Mouse (Mus musculus) inflammation-experienced regulatory T-cells (primary cell): ENCODE results near the gene Apex1. TPM values are rescaled to one million over a fixed set of nuclear protein-coding genes. Genes with fewer than 3 reads are reported as not detected.

ENCODE experiments used
- polyA plus RNA-seq, 2 experiments: library from polyadenylated mRNA; unstranded; fragments of 100-300 nt; shearing (Covaris generic); gene quantifications; one replicate each; pipeline ENCODE4 v1.2.1; 2017

The Apex1 gene
- 10 to 100 TPM; 50.0 to 51.6 TPM for polyA plus RNA-seq

DNA sequence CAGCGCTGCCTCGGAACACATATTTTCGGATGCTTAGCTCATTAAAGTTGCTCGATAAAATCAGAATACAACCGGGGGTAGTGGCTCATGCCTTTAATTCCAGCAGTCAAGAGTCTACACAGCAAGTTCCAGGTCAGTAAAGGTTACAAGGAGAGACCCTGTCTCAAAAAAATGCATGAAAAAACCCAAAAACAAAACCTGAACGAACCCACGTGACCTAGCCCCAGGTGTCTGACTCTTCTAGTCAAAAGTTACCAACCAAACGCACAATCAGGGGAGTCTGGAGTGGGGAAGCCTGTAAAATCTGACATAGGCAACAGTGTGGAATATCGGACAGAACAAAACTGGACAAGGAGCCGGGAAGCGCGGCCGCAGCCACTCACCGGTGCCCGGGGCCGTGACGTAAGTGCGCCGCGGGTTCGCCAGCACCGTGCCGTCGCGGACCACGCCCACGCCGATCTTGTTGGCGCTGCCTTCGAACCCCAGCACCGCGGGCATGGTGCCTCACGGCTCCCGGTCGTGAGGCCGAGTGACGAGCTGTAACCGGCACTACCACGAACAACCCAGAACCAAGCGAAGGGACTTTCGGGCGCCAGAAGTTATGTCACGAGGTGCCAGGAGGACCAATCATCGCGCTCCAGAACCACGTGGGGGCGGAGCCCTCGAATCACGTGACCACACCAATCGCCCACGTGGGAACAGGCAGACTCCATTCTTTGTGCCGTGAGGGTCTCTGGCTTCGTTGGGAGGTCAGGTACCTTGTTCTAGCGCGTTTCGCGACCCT, at the start of gene Apex1, which contains the start of gene Osgep:
Apex1 (plus strand) TSS at position 688 of the 784 bp plus-strand sequence.
Osgep (minus strand) TSS at position 613 of the 784 bp plus-strand sequence.

DNA sequence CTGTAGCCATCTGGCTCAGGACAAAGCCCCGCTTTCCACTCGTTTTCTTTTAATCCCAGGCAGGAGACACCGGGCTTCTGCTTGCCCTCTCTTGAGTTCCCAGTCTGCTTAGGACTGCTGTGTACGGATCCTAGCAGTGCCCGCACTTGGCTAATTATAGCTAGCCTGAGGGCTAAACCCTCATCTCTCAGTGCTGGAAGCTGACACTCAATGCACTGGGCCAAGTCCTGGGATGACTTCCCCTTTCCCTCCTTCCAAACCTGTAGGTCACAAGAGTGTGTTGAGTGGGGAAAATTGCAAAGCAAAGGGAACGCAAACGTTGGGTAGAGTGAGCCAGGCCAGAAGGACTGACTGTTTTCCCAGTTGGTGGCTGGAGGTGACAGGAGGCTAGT, 27.4 kb upstream of the Apex1 start, which contains the start of gene Klhl33:
Klhl33 (minus strand) TSS at position 134 of the 392 bp plus-strand sequence.

DNA sequence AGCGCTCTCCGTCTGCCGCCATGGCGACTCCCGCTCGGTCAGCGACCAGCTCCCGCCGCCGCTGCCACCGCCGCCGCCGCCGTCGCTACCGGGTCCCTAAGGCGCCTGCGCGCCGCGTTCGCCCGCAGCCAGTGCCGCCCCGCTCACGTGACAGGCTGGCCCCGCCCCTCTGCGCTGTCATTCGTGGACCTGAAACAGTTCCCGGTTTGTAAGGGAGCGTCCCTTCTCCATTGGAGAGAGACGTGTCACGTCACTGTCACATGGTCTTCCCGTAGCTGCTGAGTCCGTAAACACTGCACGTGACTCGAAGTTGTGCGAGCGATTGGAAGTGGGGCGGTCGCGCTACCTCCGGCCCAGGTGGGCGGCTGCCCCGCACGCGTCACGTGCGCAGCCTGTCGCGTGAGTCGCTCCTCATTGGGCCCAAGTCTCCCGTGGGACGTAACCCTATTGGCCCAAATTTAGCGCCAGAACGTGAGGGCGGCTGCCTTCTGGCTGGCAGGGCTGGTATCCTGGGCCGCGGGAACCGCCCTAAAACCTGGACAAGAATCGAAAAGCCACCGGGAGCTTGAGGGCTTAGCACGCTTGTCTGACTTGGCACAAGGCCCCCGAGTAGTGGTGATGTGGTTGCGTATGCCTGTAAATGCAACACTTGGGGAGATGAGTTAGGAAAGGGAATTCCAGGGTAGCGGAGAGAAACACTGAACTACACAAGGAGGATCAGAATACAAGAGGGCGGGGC, 6.2 kb downstream of the Apex1 start, which contains the start of the genes Pip4p1 and Pnp:
Pip4p1 (minus strand) TSS at position 103 of the 739 bp plus-strand sequence.
Pnp (plus strand) TSS at position 329 of the 739 bp plus-strand sequence.

DNA sequence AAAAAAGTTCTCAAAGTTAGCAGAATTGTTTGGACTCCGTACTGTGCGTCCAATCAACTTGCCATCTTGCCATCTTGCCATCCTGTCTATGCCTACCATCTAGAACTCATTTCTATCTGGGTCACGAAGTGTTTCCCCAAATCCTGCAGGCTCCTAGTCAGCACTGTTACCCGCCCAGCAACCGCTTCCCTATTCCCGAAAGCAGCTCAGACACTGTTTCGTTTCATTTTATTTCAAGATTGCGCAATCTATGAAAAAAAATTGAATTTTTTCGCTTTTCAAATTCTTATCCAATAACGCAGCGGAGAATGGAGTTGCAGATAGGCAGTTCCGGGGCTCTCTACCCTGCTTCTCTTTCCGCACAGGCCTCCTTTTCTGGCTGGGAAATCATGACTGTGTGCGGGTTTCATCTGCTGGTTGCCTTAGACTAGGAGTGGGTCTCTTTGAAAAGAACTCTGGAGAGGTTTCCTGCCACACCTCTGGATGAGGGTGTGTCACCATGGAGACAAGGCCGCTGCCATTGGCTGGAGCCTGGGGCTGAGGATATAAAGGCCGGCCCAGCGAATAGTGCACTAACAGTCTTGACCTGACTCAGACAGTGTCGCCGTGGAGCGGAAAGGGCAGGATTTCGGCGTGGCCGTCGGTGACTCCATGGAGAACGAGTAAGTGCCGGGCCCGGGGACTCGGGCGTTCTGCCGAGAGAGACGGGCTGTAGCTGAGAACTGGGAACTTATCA, 19.3 kb downstream of the Apex1 start, which contains the start of gene Gm49342:
Gm49342 (plus strand) TSS at position 586 of the 736 bp plus-strand sequence.

DNA sequence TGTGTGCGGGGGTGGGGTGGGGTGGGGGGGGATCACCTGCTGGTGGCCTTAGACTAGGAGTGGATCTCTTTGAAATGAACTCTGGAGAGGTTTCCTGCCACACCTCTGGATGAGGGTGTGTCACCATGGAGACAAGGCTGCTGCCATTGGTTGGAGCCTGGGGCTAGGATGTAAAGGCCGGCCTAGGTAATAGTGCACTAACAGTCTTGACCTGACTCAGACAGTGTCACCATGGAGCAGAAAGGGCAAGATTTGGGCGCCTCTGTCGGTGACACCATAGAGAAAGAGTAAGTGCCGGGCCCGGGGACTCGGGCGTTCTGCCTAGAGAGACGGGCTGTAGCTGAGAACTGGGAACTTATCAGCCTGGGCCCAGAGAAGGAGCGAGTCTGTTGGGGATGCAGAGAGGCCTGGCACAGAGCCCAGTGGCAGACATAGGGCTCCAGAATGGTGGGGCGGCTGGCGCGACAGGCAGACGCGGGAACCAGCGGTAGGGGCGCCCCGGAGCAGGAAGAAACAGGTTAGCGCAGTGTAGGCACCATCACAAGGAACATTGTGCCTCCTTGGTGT, 31.3 kb downstream of the Apex1 start, which contains the start of gene Pnp2:
Pnp2 (plus strand) TSS at position 51 of the 567 bp plus-strand sequence.

Other genes with a start within 250 kb of the Apex1 start
- gene Olfr747, start 231.8 kb upstream of the Apex1 start, polyA plus RNA-seq = not detected
- gene Olfr748, start 217.6 kb upstream of the Apex1 start, polyA plus RNA-seq = under 1 TPM in 1 of 2 experiments, not detected in 1; 0.71 TPM
- not detected for gene Olfr749, start 179.9 kb upstream of the Apex1 start, polyA plus RNA-seq
- 100 to 1,000 TPM; 107 to 120 TPM for gene Ttc5, start 139.4 kb upstream of the Apex1 start, polyA plus RNA-seq
- under 1 TPM in 1 of 2 experiments, not detected in 1; 0.37 TPM for gene Ccnb1ip1, start 117.2 kb upstream of the Apex1 start, polyA plus RNA-seq
- 10 to 100 TPM; 74.4 to 87.3 TPM for gene Parp2, start 117.1 kb upstream of the Apex1 start, polyA plus RNA-seq
- 10 to 100 TPM; 20.6 to 24.3 TPM for gene Tep1, start 54.4 kb upstream of the Apex1 start, polyA plus RNA-seq
- under 1 TPM; 0.33 to 0.40 TPM for gene Klhl33, start 27.5 kb upstream of the Apex1 start, polyA plus RNA-seq
- 100 to 1,000 TPM in 1 of 2 experiments, 10 to 100 TPM in 1; 95.6 to 104 TPM for gene Osgep, start 75 bp upstream of the Apex1 start, polyA plus RNA-seq
- 10 to 100 TPM; 67.6 to 81.9 TPM for gene Pip4p1, start 5.9 kb downstream of the Apex1 start, polyA plus RNA-seq
- gene Pnp, start 6.1 kb downstream of the Apex1 start, polyA plus RNA-seq = 10 to 100 TPM; 47.8 to 51.5 TPM
- not detected for gene Gm49342, start 19.5 kb downstream of the Apex1 start, polyA plus RNA-seq
- 1 to 10 TPM in 1 of 2 experiments, under 1 TPM in 1; 0.95 to 1.1 TPM for gene Pnp2, start 31.0 kb downstream of the Apex1 start, polyA plus RNA-seq
- gene Rnase10, start 82.8 kb downstream of the Apex1 start, polyA plus RNA-seq = 1 to 10 TPM in 1 of 2 experiments, under 1 TPM in 1; 0.37 to 1.0 TPM
- not detected for gene Rnase9, start 116.9 kb downstream of the Apex1 start, polyA plus RNA-seq
- gene Rnase11, start 125.2 kb downstream of the Apex1 start, polyA plus RNA-seq = not detected
- gene Rnase12, start 132.7 kb downstream of the Apex1 start, polyA plus RNA-seq = not detected
- 1 to 10 TPM in 1 of 2 experiments, under 1 TPM in 1; 0.68 to 4.6 TPM for gene Olfr750, start 149.5 kb downstream of the Apex1 start, polyA plus RNA-seq
- 10 to 100 TPM; 16.4 to 19.1 TPM for gene Rnase4, start 166.1 kb downstream of the Apex1 start, polyA plus RNA-seq
- gene Ang, start 166.2 kb downstream of the Apex1 start, polyA plus RNA-seq = 1 to 10 TPM; 3.2 to 4.6 TPM
- not detected for gene Eddm3b, start 189.5 kb downstream of the Apex1 start, polyA plus RNA-seq
- gene Rnase6, start 198.9 kb downstream of the Apex1 start, polyA plus RNA-seq = 1 to 10 TPM; 2.1 to 5.0 TPM
- gene Rnase1, start 221.8 kb downstream of the Apex1 start, polyA plus RNA-seq = 1 to 10 TPM; 1.2 to 3.6 TPM
- not detected for gene Rnase2b, start 237.3 kb downstream of the Apex1 start, polyA plus RNA-seq